Mouse (Mus musculus): ENCODE measurements at regions not wholly inside any gene's neighbourhood (a gene's known extent, or its start where the extent isn't known, plus 50 kb on each side); places are given as distances from the start of the nearest gene placed in this dataset.

GRCm38 (mm10) chr9:74645394-74645793 lies 216.3 kb upstream of the Onecut1 start:
- ATAC-seq (no peak), DNase-seq (no peak)
- no peak overlapping the region for H3K9ac ChIP-seq
- H3K27ac ChIP-seq (ENCODE audit: low read depth, low read length) = no peak overlapping the region
- no peaks in the 10 kb centered on the region for H3K27me3 ChIP-seq (ENCODE audit: insufficient read depth, low read length)
- TF ChIP-seq CTCF (IDR thresholded peaks at IDR 0.05; ENCODE audit: low read depth) = no peak
- H3K36me3 ChIP-seq (ENCODE audit: insufficient read depth) = no peaks in the 10 kb centered on the region
- WGBS = 76% methylated on average over 2 of the region's 2 CpGs
- H3K4me1 ChIP-seq (ENCODE audit: insufficient read depth) = no peaks in the 10 kb centered on the region
- no peak overlapping the region for H3K4me3 ChIP-seq (ENCODE audit: low read depth, low read length)
- H3K9me3 ChIP-seq (ENCODE audit: low read length) = no peaks in the 10 kb centered on the region
- no peak overlapping the region for H3K4me2 ChIP-seq (ENCODE audit: low read depth)

DNA sequence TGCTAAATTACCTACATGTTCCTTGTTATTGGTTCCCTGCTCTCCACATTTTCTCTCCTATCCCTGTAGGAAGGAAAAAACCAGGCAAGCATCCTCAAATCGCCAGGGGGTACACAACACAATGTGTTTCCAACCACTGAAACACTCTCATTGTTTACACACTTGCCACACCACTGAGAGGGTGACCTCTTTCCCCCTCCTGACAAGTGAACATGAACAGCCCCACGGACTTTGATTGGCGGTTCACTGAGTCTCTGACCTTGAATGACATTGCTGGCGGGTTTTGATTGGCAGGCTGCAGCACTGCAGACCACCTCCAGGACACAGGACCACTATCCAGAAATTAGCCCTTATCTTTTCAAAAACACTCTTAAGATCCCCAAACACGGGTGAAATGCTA lies 211.7 kb upstream of the Onecut1 start:
- Histone ChIP-seq H3K27me3 (ENCODE audit: insufficient read depth, low read length) (no peaks in the 10 kb centered on the region), H3K9ac (no peak overlapping the region), H3K4me3 (ENCODE audit: low read depth, low read length) (no peak overlapping the region), H3K36me3 (ENCODE audit: insufficient read depth) (no peaks in the 10 kb centered on the region), H3K9me3 (ENCODE audit: low read length) (no peaks in the 10 kb centered on the region), H3K27ac (ENCODE audit: low read depth, low read length) (no peak overlapping the region), H3K4me2 (ENCODE audit: low read depth) (no peak overlapping the region), H3K4me1 (ENCODE audit: insufficient read depth) (no peaks in the 10 kb centered on the region)
- 43% methylated on average over 5 of the region's 5 CpGs for WGBS
- TF ChIP-seq CTCF (IDR thresholded peaks at IDR 0.05; ENCODE audit: low read depth) = no peak
- DNase-seq (no peak), ATAC-seq (no peak)

GRCm38 (mm10) chr9:74655956-74656355 lies 205.8 kb upstream of the Onecut1 start:
- Histone ChIP-seq H3K4me1 (ENCODE audit: insufficient read depth) (no peaks in the 10 kb centered on the region), H3K27me3 (ENCODE audit: insufficient read depth, low read length) (no peaks in the 10 kb centered on the region), H3K9me3 (ENCODE audit: low read length) (no peaks in the 10 kb centered on the region), H3K4me3 (ENCODE audit: low read depth, low read length) (no peak overlapping the region), H3K27ac (ENCODE audit: low read depth, low read length) (no peak overlapping the region), H3K4me2 (ENCODE audit: low read depth) (no peak overlapping the region), H3K36me3 (ENCODE audit: insufficient read depth) (no peaks in the 10 kb centered on the region), H3K9ac (no peak overlapping the region)
- no peak for TF ChIP-seq CTCF (IDR thresholded peaks at IDR 0.05; ENCODE audit: low read depth)
- WGBS = 45% methylated on average over 1 of the region's 1 CpGs
- no peak for DNase-seq
- no peak for ATAC-seq

DNA sequence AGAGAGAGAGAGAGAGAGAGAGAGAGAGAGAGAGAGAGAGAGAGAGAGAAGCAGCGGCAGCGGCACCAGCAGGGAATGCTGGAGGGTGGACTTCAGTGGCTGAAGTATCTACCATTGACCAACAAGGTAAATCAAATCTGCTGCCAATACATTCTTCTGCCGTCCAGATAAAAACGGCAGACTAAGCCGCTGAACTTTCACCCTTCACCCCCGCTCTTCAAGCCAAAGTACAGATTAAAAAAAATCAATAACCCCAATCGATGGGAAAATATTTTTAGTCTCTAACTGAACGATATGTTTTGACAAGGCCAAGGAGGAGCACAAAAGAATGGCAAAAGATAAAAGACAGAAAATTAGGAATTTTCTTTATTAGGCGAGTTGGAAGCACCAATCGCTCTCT lies 205.3 kb upstream of the Onecut1 start:
- H3K27me3 ChIP-seq (ENCODE audit: insufficient read depth, low read length) = no peaks in the 10 kb centered on the region

GRCm38 (mm10) chr9:74671356-74671952 lies 190.3 kb upstream of the Onecut1 start:
- 89% methylated on average over 4 of the region's 4 CpGs for WGBS
- no peak for ATAC-seq
- H3K9me3 ChIP-seq (ENCODE audit: low read length) = no peaks in the 10 kb centered on the region

More for the DNA sequence above, 205.3 kb upstream of the Onecut1 start:
- Histone ChIP-seq H3K9ac (no peak overlapping the region), H3K4me2 (ENCODE audit: low read depth) (no peak overlapping the region), H3K9me3 (ENCODE audit: low read length) (no peaks in the 10 kb centered on the region), H3K36me3 (ENCODE audit: insufficient read depth) (no peaks in the 10 kb centered on the region), H3K4me3 (ENCODE audit: low read depth, low read length) (no peak overlapping the region), H3K4me1 (ENCODE audit: insufficient read depth) (no peaks in the 10 kb centered on the region), H3K27ac (ENCODE audit: low read depth, low read length) (no peak overlapping the region)
- TF ChIP-seq CTCF (IDR thresholded peaks at IDR 0.05; ENCODE audit: low read depth) = no peak
- WGBS = 81% methylated on average over 10 of the region's 10 CpGs
- DNase-seq (no peak), ATAC-seq (no peak)

DNA sequence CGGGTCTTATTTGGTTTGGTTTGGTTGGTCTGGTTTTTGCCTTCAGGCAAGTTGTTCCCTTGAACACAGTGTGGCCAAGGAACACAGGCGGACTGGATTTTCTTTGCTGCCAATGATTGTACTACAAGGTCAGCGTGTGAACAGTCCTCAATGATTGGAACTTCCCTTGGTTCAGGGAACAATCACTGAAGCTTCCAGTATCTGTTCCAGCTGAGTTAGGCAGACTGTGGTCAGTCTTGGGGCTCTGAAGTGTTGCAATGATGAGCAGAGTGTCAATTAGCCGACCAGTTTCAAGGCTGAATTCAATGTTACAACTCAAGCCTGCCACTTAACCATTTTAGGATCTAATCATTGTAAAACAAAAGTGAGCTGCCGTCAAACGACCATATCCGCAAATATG lies 189.5 kb upstream of the Onecut1 start:
- no peak overlapping the region for H3K4me2 ChIP-seq (ENCODE audit: low read depth)
- no peak for TF ChIP-seq CTCF (IDR thresholded peaks at IDR 0.05; ENCODE audit: low read depth)
- no peak overlapping the region for H3K27ac ChIP-seq (ENCODE audit: low read depth, low read length)
- H3K27me3 ChIP-seq (ENCODE audit: insufficient read depth, low read length) = no peaks in the 10 kb centered on the region
- no peak for DNase-seq
- no peaks in the 10 kb centered on the region for H3K36me3 ChIP-seq (ENCODE audit: insufficient read depth)
- 90% methylated on average over 7 of the region's 7 CpGs for WGBS
- no peaks in the 10 kb centered on the region for H3K9me3 ChIP-seq (ENCODE audit: low read length)
- no peak for ATAC-seq
- H3K4me3 ChIP-seq (ENCODE audit: low read depth, low read length) = no peak overlapping the region
- no peak overlapping the region for H3K9ac ChIP-seq
- H3K4me1 ChIP-seq (ENCODE audit: insufficient read depth) = no peaks in the 10 kb centered on the region

More at GRCm38 (mm10) chr9:74671356-74671952, 190.3 kb upstream of the Onecut1 start:
- no peak for TF ChIP-seq CTCF (IDR thresholded peaks at IDR 0.05; ENCODE audit: low read depth)
- Histone ChIP-seq H3K4me3 (ENCODE audit: low read depth, low read length) (no peak overlapping the region), H3K27ac (ENCODE audit: low read depth, low read length) (no peak overlapping the region), H3K36me3 (ENCODE audit: insufficient read depth) (no peaks in the 10 kb centered on the region), H3K4me1 (ENCODE audit: insufficient read depth) (no peaks in the 10 kb centered on the region), H3K27me3 (ENCODE audit: insufficient read depth, low read length) (no peaks in the 10 kb centered on the region), H3K9ac (no peak overlapping the region), H3K4me2 (ENCODE audit: low read depth) (no peak overlapping the region)
- no peak for DNase-seq

DNA sequence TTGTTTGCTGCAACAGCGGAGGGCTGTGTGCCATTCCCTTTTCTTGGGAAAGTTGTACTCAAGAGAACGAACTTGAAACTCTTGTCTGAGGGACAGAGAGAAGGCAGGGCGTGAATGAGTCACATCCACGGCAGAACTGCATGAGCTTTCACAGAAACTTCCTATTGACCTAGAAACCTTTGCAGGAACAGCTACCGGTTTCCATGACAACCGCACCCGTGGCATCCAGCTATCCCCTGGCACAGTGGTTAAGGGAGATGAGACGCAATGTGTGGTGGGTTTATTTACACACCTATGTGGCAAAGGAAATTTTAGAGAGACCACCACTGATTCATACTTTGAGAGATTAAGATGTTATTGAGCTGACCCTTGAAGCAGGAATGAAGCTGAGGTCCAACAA lies 163.5 kb upstream of the Onecut1 start:
- Histone ChIP-seq H3K9ac (no peak overlapping the region), H3K4me2 (ENCODE audit: low read depth) (no peak overlapping the region), H3K27me3 (ENCODE audit: insufficient read depth, low read length) (no peaks in the 10 kb centered on the region), H3K4me3 (ENCODE audit: low read depth, low read length) (no peak overlapping the region), H3K36me3 (ENCODE audit: insufficient read depth) (no peaks in the 10 kb centered on the region), H3K4me1 (ENCODE audit: insufficient read depth) (no peaks in the 10 kb centered on the region), H3K9me3 (ENCODE audit: low read length) (no peaks in the 10 kb centered on the region), H3K27ac (ENCODE audit: low read depth, low read length) (no peak overlapping the region)
- TF ChIP-seq CTCF (IDR thresholded peaks at IDR 0.05; ENCODE audit: low read depth) = no peak
- ATAC-seq (no peak), DNase-seq (no peak)
- 57% methylated on average over 8 of the region's 8 CpGs for WGBS

All from forebrain, postnatal 0 days (tissue).